Mouse (Mus musculus): ENCODE results near the gene Rreb1. TPM values are rescaled to one million over a fixed set of nuclear protein-coding genes. Genes with fewer than 3 reads are reported as not detected.

The Rreb1 gene
- polyA plus RNA-seq, 1 experiment from 2014 or later = 13.5 TPM

DNA sequence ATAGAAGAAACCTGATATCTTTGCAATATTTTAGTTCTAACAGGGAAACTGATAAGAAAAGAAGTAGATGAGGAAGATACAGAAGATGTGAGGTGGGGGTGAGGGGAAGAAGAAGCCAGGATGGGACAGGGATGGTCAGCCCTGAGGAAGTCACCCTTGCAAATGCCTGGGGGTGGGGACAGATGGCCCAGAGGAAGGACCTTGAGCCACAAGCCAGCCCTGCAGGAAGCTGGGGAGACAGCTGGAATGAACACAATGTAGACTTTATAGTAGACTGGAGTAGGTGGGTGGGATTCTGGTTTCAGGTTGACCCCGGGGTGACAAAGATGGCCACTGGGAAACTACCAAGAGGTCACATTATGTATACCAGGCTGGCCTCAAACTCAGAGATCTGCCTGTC lies 176.1 kb downstream of the Rreb1 start:
- Histone ChIP-seq H3K9me3 (ENCODE audit: low read length) (no peaks in the 10 kb centered on the region), H3K4me2 (replicated peaks; ENCODE audit: low read depth, low read length) (no peak overlapping the region), H3K9ac (replicated peaks; ENCODE audit: low read length) (no peak overlapping the region), H3K27me3 (ENCODE audit: insufficient read depth, low read length) (no peaks in the 10 kb centered on the region), H3K4me1 (ENCODE audit: insufficient read depth, low read length) (no peaks in the 10 kb centered on the region), H3K27ac (ENCODE audit: low read length) (no peak overlapping the region), H3K36me3 (ENCODE audit: insufficient read depth, low read length) (peaks cover 16% of the 10 kb centered on the region), H3K4me3 (ENCODE audit: low read length) (no peak overlapping the region)
- ATAC-seq (ENCODE audit: low FRiP score, low TSS enrichment) = no peak
- 83% methylated on average over 1 of the region's 1 CpGs for WGBS

DNA sequence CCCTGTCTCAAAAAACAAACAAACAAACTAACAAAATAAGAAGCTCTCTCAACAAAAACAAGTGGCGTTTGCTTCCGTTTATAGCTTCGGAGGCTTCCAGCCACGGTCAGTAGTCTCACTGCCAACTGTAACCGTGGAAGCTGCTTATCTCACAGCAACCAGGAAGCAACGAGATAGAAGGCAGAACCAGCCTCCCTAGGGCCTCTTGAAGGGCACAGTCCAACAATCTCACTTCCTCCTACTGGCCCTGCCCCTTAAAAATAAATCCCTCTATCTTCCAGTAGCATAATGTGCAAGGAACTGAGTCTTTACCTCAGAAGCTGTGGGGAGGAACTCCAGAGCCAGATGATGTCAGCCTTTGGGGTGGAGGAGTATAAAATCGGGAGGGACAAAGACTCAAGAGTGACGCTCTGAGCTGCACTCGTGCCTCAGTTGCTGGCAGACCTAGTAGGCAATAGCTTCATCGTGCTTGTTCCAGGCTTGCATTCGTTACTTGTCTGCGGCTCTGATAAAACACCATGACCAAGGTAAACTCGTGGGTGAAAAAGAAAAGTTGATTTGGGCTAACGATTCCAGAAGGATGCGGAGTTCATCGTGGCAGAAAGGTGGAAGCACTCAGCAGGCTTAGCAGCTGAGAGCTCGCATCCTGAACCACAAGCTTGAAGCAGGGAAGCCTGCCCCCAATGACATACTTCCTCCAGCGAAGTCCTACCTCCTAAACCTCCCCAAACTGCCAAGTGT lies 180.5 kb downstream of the Rreb1 start:
- Histone ChIP-seq H3K36me3 (ENCODE audit: insufficient read depth, low read length) (no peaks in the 10 kb centered on the region), H3K4me3 (ENCODE audit: low read length) (no peak overlapping the region), H3K9ac (replicated peaks; ENCODE audit: low read length) (no peak overlapping the region), H3K4me2 (replicated peaks; ENCODE audit: low read depth, low read length) (no peak overlapping the region), H3K4me1 (ENCODE audit: insufficient read depth, low read length) (peaks cover 1% of the 10 kb centered on the region; the same call in 1 of the 2 replicates), H3K27ac (ENCODE audit: low read length) (no peak overlapping the region), H3K27me3 (ENCODE audit: insufficient read depth, low read length) (no peaks in the 10 kb centered on the region), H3K9me3 (ENCODE audit: low read length) (no peaks in the 10 kb centered on the region)
- 89% methylated on average over 18 of the region's 18 CpGs for WGBS
- ATAC-seq (ENCODE audit: low FRiP score, low TSS enrichment) = no peak

DNA sequence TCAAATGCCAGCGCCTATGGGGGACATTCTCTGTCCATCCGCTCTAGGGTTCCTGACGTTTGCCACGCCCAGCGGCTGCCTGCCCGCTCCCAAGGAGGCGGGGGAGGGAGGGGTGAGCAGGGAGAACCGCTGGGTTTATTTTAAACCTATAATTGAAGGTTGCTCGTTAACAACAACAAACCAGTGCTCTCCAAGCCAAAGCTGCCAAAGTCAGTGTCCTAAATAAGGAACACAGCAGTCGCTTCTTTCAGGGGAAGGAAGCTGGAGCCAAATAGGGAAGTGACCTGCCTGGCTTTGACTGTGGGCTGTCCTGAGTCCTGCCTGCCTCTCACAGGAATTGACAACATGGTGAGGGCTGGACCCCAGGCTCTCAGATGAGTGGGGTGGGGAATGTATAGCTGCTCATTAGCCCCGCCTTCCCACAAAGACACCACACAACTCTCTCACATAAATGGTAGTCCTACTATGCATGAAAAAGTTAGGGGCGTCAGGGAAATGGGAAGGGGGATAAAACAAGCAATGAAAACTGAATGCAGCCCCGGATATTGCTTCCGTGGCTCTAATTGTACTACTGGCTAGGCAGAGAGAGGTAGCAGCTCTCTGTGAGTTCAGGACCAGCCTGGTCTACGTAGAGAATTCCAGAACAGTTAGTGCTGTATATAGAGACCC lies 181.2 kb downstream of the Rreb1 start:
- whole genome bisulfite sequencing = 76% methylated on average over 15 of the region's 15 CpGs
- Histone ChIP-seq H3K4me1 (ENCODE audit: insufficient read depth, low read length) (peaks cover 9% of the 10 kb centered on the region), H3K4me3 (ENCODE audit: low read length) (no peak overlapping the region), H3K4me2 (replicated peaks; ENCODE audit: low read depth, low read length) (no peak overlapping the region), H3K27ac (ENCODE audit: low read length) (no peak overlapping the region; the same call in 1 of the 2 replicates), H3K9me3 (ENCODE audit: low read length) (no peaks in the 10 kb centered on the region), H3K27me3 (ENCODE audit: insufficient read depth, low read length) (no peaks in the 10 kb centered on the region), H3K9ac (replicated peaks; ENCODE audit: low read length) (no peak overlapping the region), H3K36me3 (ENCODE audit: insufficient read depth, low read length) (no peaks in the 10 kb centered on the region)
- no peak for ATAC-seq (ENCODE audit: low FRiP score, low TSS enrichment)

DNA sequence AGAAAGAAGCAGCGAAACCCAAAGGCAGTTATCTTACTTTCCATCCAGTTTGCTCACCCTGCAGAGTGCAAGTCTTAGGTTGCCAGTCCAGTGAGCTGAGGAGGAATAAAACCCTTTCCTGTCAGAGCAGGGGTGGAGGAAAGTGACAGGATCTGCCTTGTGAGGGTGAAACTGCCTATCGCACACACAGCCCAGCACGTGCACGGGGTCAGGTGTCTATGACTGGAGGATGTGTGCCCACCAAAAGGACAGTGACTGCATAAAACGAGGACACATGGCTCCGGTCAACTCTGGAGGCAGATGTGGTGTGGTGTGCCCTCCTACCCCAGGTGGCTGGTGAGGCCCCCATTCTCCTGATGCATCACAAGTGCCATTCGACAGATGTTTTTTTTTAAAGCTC lies 181.7 kb downstream of the Rreb1 start:
- WGBS = 55% methylated on average over 7 of the region's 7 CpGs
- Histone ChIP-seq H3K4me1 (ENCODE audit: insufficient read depth, low read length) (peaks cover 14% of the 10 kb centered on the region), H3K9ac (replicated peaks; ENCODE audit: low read length) (no peak overlapping the region), H3K27ac (ENCODE audit: low read length) (no peak overlapping the region; the same call in 1 of the 2 replicates), H3K27me3 (ENCODE audit: insufficient read depth, low read length) (no peaks in the 10 kb centered on the region), H3K9me3 (ENCODE audit: low read length) (no peaks in the 10 kb centered on the region), H3K36me3 (ENCODE audit: insufficient read depth, low read length) (no peaks in the 10 kb centered on the region), H3K4me2 (replicated peaks; ENCODE audit: low read depth, low read length) (no peak overlapping the region), H3K4me3 (ENCODE audit: low read length) (no peak overlapping the region)
- ATAC-seq (ENCODE audit: low FRiP score, low TSS enrichment) = no peak

DNA sequence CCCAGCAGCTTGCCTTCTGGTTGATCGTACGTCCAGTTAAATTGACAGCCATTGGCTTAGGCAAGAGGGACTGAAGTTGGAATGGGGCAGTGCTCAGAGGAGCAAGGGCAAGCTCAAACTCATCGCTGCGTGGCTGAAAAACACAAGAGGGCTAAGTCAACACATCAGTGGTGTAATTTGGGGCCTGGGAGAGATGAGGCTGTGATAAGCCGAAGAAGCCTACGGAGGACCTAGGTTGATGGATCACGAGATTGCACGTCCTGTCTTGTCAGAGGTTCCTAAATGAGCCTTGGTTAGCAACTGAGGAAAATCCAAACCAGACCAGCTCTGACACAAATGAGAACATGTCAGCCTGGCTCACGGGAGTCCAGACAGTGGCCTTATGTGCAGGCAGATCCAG lies 184.3 kb downstream of the Rreb1 start:
- no peak overlapping the region for H3K4me2 ChIP-seq (replicated peaks; ENCODE audit: low read depth, low read length)
- peaks cover 40% of the 10 kb centered on the region for H3K4me1 ChIP-seq (ENCODE audit: insufficient read depth, low read length)
- H3K4me3 ChIP-seq (ENCODE audit: low read length) = no peak overlapping the region
- H3K27ac ChIP-seq (ENCODE audit: low read length) = no peak overlapping the region
- H3K9ac ChIP-seq (replicated peaks; ENCODE audit: low read length) = no peak overlapping the region
- no peak for ATAC-seq (ENCODE audit: low FRiP score, low TSS enrichment)
- 86% methylated on average over 9 of the region's 9 CpGs for WGBS
- H3K36me3 ChIP-seq (ENCODE audit: insufficient read depth, low read length) = no peaks in the 10 kb centered on the region
- no peaks in the 10 kb centered on the region for H3K27me3 ChIP-seq (ENCODE audit: insufficient read depth, low read length)
- H3K9me3 ChIP-seq (ENCODE audit: low read length) = no peaks in the 10 kb centered on the region

DNA sequence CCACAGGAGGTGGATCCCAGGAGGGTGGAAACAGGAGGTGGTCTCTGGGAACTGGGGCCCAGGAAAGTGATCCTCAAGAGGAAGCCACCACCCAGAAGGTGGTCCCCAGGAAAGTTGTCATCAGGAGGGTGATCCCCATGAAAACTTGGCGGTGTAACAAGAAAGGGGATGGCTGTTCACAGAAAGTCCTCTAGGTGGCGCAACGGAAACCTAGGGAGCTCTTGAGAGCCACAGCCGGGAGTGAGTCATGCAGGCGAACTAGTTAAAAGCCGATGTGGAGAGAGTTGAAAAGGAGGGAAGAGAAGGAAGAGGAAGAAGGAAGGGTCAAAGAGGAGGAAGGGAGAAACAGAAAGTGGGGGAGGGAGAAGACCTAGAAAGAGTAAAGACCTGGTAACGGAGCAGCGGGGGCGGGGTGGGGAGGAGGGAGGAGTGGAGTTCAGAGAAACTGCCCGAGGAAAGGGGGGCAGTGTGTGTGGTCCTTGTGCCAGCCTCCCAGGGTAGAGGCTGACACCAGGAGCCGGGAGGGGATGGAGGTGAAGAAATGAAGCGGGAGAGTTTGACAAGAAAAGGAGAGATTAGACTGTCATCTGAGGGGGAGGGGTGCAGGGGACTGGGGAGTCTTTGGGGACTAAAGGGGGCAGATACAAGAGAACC lies 185.3 kb downstream of the Rreb1 start:
- Histone ChIP-seq H3K4me3 (ENCODE audit: low read length) (peak overlapping the region; percentile 43), H3K36me3 (ENCODE audit: insufficient read depth, low read length) (no peaks in the 10 kb centered on the region), H3K9ac (replicated peaks; ENCODE audit: low read length) (peak overlapping the region; percentile 55), H3K27me3 (ENCODE audit: insufficient read depth, low read length) (no peaks in the 10 kb centered on the region), H3K4me1 (ENCODE audit: insufficient read depth, low read length) (peaks cover 46% of the 10 kb centered on the region), H3K4me2 (replicated peaks; ENCODE audit: low read depth, low read length) (peak overlapping the region; percentile 57), H3K27ac (ENCODE audit: low read length) (0 out of 2 replicates have a peak overlapping the region, but pooled peaks have one; percentile 21), H3K9me3 (ENCODE audit: low read length) (no peaks in the 10 kb centered on the region)
- WGBS = 2% methylated on average over 12 of the region's 12 CpGs
- ATAC-seq (ENCODE audit: low FRiP score, low TSS enrichment) = no peak

DNA sequence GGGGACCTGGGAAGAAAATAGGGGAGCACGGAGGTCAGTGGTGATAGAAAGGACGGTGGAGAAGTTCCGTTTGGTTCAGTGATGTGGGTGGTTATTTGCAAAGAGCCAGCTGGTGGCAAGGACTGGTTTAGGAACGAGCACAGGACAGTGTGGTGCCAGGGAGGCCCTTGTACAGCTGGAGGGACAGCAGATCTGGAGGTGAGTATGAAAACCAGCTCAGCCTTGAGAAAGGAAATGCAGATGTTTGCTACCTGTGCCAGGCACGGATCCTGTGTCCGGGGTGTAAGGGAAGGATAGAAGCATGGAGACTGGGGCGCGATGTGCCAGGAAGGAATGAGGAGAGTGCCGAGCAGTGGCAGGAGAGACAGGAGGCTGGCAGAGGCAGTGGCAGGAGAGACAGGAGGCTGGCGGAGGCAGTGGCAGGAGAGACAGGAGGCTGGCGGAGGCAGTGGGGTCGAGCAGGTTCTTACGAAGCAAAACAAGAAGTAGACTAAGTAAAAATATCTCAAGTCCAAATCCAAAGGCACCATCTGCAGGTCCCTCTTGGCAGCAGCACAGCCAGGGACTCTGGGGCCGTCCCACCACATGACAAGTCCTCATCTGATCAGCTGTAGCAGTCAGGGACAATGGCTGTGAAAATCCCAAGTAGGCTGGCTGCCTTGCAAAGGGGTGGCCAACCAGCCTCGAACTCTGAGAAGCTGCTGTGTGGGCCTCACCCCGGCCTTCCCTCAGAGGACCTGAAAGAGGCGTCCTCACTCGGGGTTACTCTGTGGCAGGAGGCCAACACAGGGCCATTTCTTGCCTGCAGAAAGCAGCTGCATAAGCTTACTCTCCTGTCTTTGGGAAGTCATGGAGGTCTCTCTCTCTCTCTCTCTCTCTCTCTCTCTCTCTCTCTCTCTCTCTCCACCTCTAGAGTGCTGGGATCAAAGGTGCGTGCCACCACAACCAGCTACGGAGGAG lies 186.2 kb downstream of the Rreb1 start:
- Histone ChIP-seq H3K36me3 (ENCODE audit: insufficient read depth, low read length) (no peaks in the 10 kb centered on the region), H3K27me3 (ENCODE audit: insufficient read depth, low read length) (no peaks in the 10 kb centered on the region), H3K27ac (ENCODE audit: low read length) (no peak overlapping the region), H3K9me3 (ENCODE audit: low read length) (no peaks in the 10 kb centered on the region), H3K4me1 (ENCODE audit: insufficient read depth, low read length) (peaks cover 46% of the 10 kb centered on the region), H3K4me2 (replicated peaks; ENCODE audit: low read depth, low read length) (peak overlapping the region; percentile 57), H3K4me3 (ENCODE audit: low read length) (peak overlapping the region; percentile 43), H3K9ac (replicated peaks; ENCODE audit: low read length) (peak overlapping the region; percentile 55)
- ATAC-seq (ENCODE audit: low FRiP score, low TSS enrichment) = no peak
- 51% methylated on average over 20 of the region's 20 CpGs for WGBS

DNA sequence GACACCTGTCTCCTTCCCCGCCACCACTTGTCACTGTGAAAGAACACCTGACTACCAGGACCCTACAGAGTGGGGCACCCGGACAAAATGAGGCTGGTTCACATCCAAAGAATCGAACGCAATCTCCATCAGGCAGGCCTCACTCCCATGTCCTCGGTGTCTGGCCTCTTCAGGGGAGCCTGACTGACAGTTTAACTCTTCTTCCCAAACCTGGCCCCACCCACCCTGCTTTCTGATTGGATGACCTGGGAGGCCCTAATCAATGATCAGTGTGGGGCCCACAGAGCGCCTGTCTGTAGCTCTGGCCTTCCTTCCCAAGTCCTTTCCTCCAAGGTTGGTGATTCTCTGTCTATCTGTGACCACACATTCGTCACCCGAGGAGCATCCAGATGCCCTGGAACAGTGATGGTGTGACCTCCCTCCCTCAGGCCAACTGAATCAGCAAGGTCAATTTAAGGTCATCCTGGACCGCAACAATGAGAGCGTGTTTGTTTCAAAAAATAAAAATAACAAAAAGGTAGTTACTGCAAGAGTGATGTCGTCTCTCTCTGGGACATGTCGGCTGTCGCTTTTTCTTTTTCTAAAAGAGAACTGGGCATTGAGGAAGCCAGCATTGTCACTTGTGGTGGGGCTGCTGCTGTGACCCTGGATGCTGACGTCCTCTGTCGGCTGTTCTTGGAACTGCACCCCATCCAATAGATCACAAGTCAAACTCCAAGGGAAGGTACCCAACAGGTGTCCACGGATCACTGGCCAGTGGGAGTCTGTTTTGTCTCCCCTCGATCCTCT lies 187.1 kb downstream of the Rreb1 start:
- H3K4me1 ChIP-seq (ENCODE audit: insufficient read depth, low read length) = peaks cover 46% of the 10 kb centered on the region
- H3K9me3 ChIP-seq (ENCODE audit: low read length) = no peaks in the 10 kb centered on the region
- no peaks in the 10 kb centered on the region for H3K36me3 ChIP-seq (ENCODE audit: insufficient read depth, low read length)
- no peak overlapping the region for H3K4me3 ChIP-seq (ENCODE audit: low read length)
- no peak overlapping the region for H3K4me2 ChIP-seq (replicated peaks; ENCODE audit: low read depth, low read length)
- no peaks in the 10 kb centered on the region for H3K27me3 ChIP-seq (ENCODE audit: insufficient read depth, low read length)
- ATAC-seq (ENCODE audit: low FRiP score, low TSS enrichment) = no peak
- WGBS = 36% methylated on average over 17 of the region's 17 CpGs
- no peak overlapping the region for H3K9ac ChIP-seq (replicated peaks; ENCODE audit: low read length)
- peak overlapping the region; percentile 86 for H3K27ac ChIP-seq (ENCODE audit: low read length)

Measured in kidney, embryonic 16.5 days (tissue).